In the genomic region with DNA sequence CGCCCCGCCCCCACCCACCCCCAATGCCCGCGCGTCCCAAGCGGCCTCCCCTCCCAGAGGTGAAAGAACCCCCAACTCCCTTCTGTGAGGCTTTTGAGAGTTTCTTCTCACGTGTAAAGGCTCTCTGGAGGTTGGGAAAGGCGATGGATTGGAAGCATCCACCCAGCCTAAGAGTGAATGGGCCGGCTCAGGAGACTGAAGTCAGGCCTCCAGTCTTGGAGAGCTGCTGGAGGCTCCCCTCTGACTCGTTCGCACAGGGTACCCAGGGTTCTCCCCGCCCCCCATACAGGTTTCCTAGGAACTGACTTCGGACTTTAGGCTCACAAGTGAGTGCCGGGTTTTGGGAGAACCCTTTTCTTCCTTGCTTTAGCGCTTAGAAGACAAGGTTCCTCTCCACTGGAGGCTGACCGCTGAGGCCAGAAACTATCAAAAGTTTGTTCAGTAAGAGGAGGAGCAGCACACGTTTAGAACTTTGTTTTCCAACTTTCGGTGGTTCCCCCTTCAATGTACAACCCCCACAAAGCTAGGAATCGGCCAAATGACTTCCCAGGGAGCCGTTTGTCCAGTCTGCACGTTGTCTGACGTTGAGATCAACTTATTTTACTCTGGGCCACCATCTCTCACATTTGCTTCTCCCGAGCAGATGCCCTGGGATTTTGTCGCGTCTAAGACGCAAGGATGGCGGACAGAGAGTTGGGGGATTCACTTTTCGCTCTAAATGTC, we compare ENCODE assay signal across 12 mouse cellular contexts. TPM values are rescaled to one million over a fixed set of nuclear protein-coding genes. Genes with fewer than 3 reads are reported as not detected.
DNase-seq lines count a peak whose midpoint lies in the region; ATAC-seq and TF ChIP-seq lines count a peak whose summit lies in the region.
"Had no signal": no experiment of that assay in that cellular context is flagged by ENCODE, and none has a peak within 500 bp of the region (broad histone marks: within the 10 kb centered on the region; RNA-seq: fewer than 3 reads in every experiment).

No protein-coding gene starts in this region.

- ATAC-seq in forebrain, embryonic 13.5 days = peak; percentile 31
- ATAC-seq: CD4-positive, CD25-positive, alpha-beta regulatory T cell, adult 4 months had no signal

- DNase-seq in left cerebral cortex, adult 2 months (ENCODE audit: extremely low spot score in 1 of 2, low spot score in 2 of 2) = peak in 1 of 2 experiments; percentile 25
- DNase-seq in left cerebral cortex, postnatal 36 days (ENCODE audit: low spot score in 2 of 2) = no peak
- DNase-seq in mesoderm, embryonic 11.5 days (ENCODE audit: low read depth, low spot score) = peak; percentile 45
- DNase-seq in retina, postnatal 1 day = peak; percentile 55
- no peak for DNase-seq in cerebellum, postnatal 14 days
- no peak for DNase-seq in gastrocnemius, postnatal 10 days
- DNase-seq in adrenal gland, postnatal 25 days = no peak
- DNase-seq: cerebellum, postnatal 36 days; heart, postnatal 4 days had no signal

- H3K27ac ChIP-seq in left cerebral cortex, adult 2 months = peak overlapping the region; percentile 71; the same call in 1 of the 2 replicates
- H3K27ac ChIP-seq in forebrain, embryonic 13.5 days = peak overlapping the region; percentile 79

- no peak for TF ChIP-seq CTCF in left cerebral cortex, adult 2 months (IDR thresholded peaks at IDR 0.05)

- peak overlapping the region; percentile 69 for H3K4me2 ChIP-seq in forebrain, embryonic 13.5 days

- WGBS in forebrain, embryonic 13.5 days = 3% methylated on average over 28 of the region's 28 CpGs

- H3K9me3 ChIP-seq in forebrain, embryonic 13.5 days (replicated peaks) = no peaks in the 10 kb centered on the region

- peaks cover 22% of the 10 kb centered on the region for H3K27me3 ChIP-seq in forebrain, embryonic 13.5 days

- no peaks in the 10 kb centered on the region for H3K36me3 ChIP-seq in forebrain, embryonic 13.5 days (ENCODE audit: poor library complexity, severe bottlenecking)

- H3K9ac ChIP-seq in forebrain, embryonic 13.5 days = peak overlapping the region; percentile 52

- peak overlapping the region; percentile 55 for H3K4me3 ChIP-seq in left cerebral cortex, adult 2 months
- H3K4me3 ChIP-seq in forebrain, embryonic 13.5 days = peak overlapping the region; percentile 36

- intact Hi-C loops in left cerebral cortex, adult 2 months (cut with DNase I) = loop anchor here (2.0 to 10.0 kb wide), 7 partner anchors 122 to 1761 kb away; a partner anchor contains a TSS
- intact Hi-C loops in left cerebral cortex, postnatal 36 days (cut with DNase I) = loop anchor here (5.0 to 10.0 kb wide), 9 partner anchors 347 to 1763 kb away; a partner anchor contains a TSS

- H3K4me1 ChIP-seq in forebrain, embryonic 13.5 days = peaks cover 44% of the 10 kb centered on the region

RNA-seq across cellular contexts. Expression of a gene that starts 8.6 kb away (rescaled TPM):
- 10 to 100 TPM; 27.2 TPM for total RNA-seq in left cerebral cortex, adult 2 months (2021)
- 10 to 100 TPM; 27.3 to 28.3 TPM for total RNA-seq in left cerebral cortex, postnatal 36 days (2021)
- polyA plus RNA-seq in forebrain, embryonic 13.5 days (2015; fragmentation: Nextera tagmentation; extraction: Ambion mirVana) = 38.3 and 44.0 TPM in 2 replicates
- under 1 TPM; 0.14 to 0.18 TPM for total RNA-seq in gastrocnemius, postnatal 10 days (2021)
- total RNA-seq in adrenal gland, postnatal 25 days (2021) = 0.06 TPM in 1 of 2 replicates, not detected in the other
- total RNA-seq: heart, postnatal 4 days had no signal
- polyA plus RNA-seq: stomach, embryonic 14.5 days had no signal

Comparison
In these comparisons a context has a peak if more than half of its experiments do, and no peak if none do; other contexts are left out.
1. DNase-seq: peak in mesoderm, embryonic 11.5 days (single experiment) and retina, postnatal 1 day (single experiment); none in left cerebral cortex, postnatal 36 days (0 of 2), cerebellum, postnatal 14 days (0 of 2), gastrocnemius, postnatal 10 days (single experiment) and adrenal gland, postnatal 25 days (single experiment).
2. RNA of a gene that starts 8.6 kb away (total RNA-seq): 27.3 to 28.3 TPM in left cerebral cortex, postnatal 36 days and 27.2 TPM in left cerebral cortex, adult 2 months; 0.14 to 0.18 TPM in gastrocnemius, postnatal 10 days and 0.06 TPM in adrenal gland, postnatal 25 days; every median in the first group is over 10 times any median in the second.